Mouse (Mus musculus) heart, adult 9 months (tissue): ENCODE measurements around the gene Slc38a3.

Experiments used
- DNase-seq, 2 experiments: peaks; one replicate each; pipeline ENCODE4 v3.0.0; 2022; ENCODE audit warnings: low spot score in 2 of 2

Slc38a3 gene

DNA sequence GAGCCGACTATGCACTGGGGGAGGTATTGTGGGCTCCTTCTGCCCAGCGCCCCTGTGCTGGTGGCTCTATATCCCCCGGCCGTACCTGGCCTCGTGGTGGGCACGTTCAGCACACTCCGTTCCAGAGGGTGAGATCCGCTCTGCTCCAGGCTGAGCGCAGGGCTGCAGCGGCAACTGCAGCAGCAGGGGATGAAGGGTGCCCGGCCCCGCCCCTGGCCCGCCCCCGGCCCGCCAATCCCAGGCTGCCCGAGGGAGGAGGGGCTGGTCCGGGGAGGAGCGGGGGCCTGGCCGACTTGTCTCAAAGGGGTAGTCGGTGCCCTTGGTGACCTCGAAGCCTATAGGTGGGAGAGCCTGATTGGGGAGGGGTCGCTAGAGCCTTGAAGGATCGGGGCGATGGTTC, 2.1 kb downstream of the Slc38a3 start:
- peak; percentile 67 to 70 for DNase-seq

GRCm38 (mm10) chr9:107666751-107667205, 2.6 kb downstream of the Slc38a3 start:
- no peak for DNase-seq

GRCm38 (mm10) chr9:107665308-107665707, 4.0 kb downstream of the Slc38a3 start:
- no peak for DNase-seq

- DNase-seq, result no peak
Observed at GRCm38 (mm10) chr9:107663525-107663924, 5.8 kb downstream of the Slc38a3 start.

GRCm38 (mm10) chr9:107662342-107662741, 7.0 kb downstream of the Slc38a3 start:
- no peak for DNase-seq

- no peak for DNase-seq
Observed at GRCm38 (mm10) chr9:107660777-107661176, 8.6 kb downstream of the Slc38a3 start.

DNA sequence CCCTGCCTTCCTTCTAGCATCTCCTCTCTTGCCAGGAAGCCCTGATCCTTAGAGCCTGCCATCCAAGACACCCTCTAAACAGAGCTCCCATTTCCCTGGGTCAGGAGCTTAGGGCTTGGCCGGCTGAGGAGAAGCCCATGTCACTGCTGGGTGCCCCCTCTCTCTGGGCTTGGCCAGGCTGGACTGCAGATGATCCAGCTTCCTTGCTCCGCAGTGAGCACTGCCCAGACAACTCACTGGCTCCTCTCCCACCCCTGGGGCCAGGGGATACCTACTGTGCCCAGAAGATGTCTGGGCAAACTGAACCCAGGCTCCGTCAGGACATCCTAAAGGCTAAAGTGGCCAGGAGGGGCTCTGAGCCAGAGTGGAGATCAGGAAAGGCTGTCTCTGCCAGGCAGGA, 9.4 kb downstream of the Slc38a3 start:
- DNase-seq, result no peak

DNA sequence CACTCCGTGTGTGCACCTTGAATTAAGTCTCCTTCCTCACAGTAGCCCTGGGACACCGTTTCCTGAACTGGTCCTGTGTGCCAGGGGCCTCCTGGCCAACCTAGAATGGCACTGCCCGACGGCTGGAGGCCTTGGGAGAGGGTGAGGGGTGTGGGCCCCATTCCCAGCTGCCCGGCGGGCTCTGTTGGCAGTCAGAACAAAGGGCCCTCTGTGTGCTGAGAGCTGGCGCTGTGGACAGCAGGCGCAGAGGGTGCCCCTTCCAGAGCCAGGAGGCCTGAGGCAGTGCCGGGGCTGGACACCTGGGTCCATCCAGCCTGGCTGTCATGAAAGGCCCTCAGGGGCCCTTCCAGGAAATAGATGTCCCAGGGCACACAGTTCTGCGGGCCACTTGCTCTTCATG, 9.8 kb downstream of the Slc38a3 start:
- DNase-seq, result no peak

GRCm38 (mm10) chr9:107658096-107658495, 11.2 kb downstream of the Slc38a3 start:
- DNase-seq, result no peak

GRCm38 (mm10) chr9:107657144-107657543, 12.2 kb downstream of the Slc38a3 start:
- no peak for DNase-seq

- no peak for DNase-seq
Observed at GRCm38 (mm10) chr9:107654585-107654984, 14.7 kb downstream of the Slc38a3 start.

DNA sequence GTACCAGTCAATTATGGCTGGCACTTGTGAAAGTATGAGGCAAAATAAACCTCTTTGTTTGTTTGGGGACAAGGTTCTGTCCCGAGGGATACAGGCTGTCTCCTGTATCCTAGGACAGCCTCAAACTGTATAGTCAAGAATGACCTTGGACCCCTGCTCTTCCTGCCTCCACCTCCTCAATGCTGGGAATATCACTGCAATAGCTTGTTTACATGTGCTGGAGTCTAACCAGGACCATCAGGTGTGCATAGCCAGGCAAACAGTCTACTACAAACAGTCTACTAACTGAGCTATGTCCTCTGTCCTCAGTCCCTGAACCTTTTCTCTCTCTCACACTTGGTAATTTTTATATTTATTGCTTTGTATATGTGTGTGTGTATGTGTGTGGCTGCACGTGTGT, 15.9 kb downstream of the Slc38a3 start:
- DNase-seq, result no peak

DNA sequence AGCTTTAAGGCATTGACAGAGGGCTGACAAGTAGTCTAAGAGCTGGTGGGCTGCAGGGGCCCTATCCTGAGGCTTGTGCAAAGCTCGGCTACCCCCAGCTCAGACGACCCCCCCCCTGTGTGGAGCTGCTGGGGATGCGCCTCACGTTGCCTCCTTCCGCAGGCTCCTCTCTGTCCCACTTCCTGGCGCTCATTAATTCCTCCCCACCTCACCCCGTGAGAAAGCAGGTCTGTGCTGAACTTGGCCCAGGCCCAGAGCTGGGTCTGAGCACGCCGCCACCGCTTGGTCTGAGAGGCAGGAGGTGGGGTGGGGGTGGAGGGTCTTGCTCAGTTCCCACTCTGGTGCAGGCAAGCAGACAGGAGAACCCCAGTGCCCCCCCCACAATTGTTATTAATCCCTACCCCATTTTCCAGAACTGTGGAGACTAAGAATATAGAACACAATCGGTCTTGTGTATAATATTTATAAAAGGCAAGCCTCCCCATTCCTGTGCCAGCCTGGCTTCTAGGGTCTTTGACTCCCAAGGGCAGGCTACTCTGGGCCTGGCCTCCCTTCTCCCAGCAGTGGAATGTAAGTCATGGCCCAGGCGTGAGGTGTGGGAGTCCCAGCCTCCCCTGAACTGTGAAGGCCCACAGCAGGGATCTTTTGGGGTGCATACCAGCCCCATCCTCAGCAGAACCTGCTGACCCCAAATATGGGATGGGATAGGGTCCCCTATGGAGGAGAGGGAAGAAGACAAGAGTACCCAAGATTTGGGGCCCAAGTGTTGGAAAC, 18.4 kb downstream of the Slc38a3 start:
- DNase-seq, result no peak

DNA sequence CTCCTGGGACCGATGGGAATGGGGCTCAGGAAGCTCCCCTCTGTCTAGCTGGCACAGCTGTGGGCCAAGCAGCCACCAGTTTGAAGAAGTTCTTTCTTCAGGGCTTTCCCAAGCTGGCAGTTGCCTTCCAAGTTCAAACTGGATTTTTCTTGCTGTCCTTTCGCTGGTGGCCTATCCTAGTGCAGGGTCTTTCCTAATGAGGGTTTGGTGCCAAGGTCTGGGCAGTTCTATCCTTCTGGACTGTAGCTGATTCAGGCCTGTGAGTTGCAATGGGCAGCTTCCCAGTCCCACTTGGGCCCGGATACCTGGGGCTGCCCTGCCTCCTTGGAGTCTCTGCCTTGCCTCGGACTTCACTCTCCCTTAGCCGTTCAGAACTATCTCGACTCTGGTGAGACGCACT, 19.1 kb downstream of the Slc38a3 start:
- DNase-seq, result no peak

GRCm38 (mm10) chr9:107648767-107649166, 20.6 kb downstream of the Slc38a3 start:
- DNase-seq, result no peak

GRCm38 (mm10) chr9:107646975-107647374, 22.4 kb downstream of the Slc38a3 start:
- DNase-seq, result no peak

DNA sequence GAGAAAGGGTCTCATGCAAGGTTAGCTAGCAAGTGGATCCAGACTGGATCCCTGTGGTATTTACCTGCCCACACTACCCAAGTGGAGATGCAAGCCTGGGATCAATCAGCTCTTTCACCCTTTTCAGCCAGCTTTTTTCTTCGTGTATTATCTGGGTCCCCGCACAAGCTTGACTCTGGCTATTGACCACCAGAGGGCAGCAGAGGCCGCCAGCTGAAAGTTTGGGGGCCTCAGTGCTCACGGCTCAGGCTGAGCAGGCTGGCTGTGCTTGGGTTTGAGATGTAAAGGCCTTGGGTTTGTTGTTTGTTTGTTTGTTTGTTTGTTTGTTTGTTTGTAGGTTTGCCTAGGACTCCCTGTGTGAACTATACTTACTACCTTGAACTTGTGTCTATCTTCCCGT, 23.8 kb downstream of the Slc38a3 start:
- peak in 1 of 2 experiments; percentile 67 for DNase-seq

- DNase-seq, result no peak
Observed at GRCm38 (mm10) chr9:107645153-107645510, 24.2 kb downstream of the Slc38a3 start.

- DNase-seq, result peak; percentile 81 to 90
Observed at GRCm38 (mm10) chr9:107644495-107645152, 24.7 kb downstream of the Slc38a3 start.

GRCm38 (mm10) chr9:107643544-107644214, 25.7 kb downstream of the Slc38a3 start:
- no peak for DNase-seq

- no peak for DNase-seq
Observed at GRCm38 (mm10) chr9:107641666-107642065, 27.7 kb downstream of the Slc38a3 start.

DNA sequence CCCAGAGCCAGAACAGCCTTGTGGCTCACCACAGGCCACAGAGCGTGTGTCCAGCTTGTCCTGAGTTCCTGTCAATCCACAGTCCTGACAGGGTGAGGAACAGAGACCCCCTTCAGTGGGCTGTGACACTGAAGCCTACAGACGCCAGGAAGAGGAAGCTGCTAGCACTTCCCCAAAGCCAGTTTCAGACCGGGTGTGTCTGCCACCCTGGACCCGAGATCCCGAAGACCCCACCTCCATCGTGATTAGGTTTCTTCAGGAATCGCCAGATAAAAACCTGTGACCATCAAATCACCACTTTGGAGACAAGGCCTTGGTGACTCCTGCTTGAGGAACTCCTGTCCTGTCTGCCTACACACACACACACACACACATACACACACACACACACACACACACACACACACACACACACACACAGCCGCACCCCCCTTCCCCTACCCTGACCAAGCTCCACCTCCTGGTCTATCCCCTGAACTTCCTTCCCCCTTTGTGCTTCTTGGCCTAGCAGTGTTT, 29.0 kb downstream of the Slc38a3 start:
- peak; percentile 47 to 75 for DNase-seq

- no peak for DNase-seq
Observed at GRCm38 (mm10) chr9:107637070-107637469, 32.3 kb downstream of the Slc38a3 start.
